Mouse (Mus musculus) limb, embryonic 11.5 days (tissue): ENCODE results near the gene Dbx1. TPM values are rescaled to one million over a fixed set of nuclear protein-coding genes. Genes with fewer than 3 reads are reported as not detected.

Experiments used
- ATAC-seq: fragments of 200-750 bp; cut with Nextera tagmentation; 2 replicates; pipeline ENCODE4 v1.8.0; 2017; ENCODE audit warnings: low read depth; ENCODE audit not compliant: insufficient number of reproducible peaks, low FRiP score, low TSS enrichment
- DNase-seq: peaks from one replicate; pipeline ENCODE4 v3.0.0-alpha.2; 2015; ENCODE audit warnings: low spot score
- H3K27ac ChIP-seq: fragments of 300-500 bp; sonication (generic); replicated peaks from 2 replicates; pipeline ENCODE4 v1.5.1; 2014; ENCODE audit warnings: low read depth, mild to moderate bottlenecking, low read length
- H3K27me3 ChIP-seq: fragments of 300-500 bp; sonication (generic); 2 replicates; pipeline ENCODE4 v1.6.1; 2014; ENCODE audit warnings: mild to moderate bottlenecking, low read length, mixed read lengths; ENCODE audit not compliant: control insufficient read depth, insufficient read depth
- H3K36me3 ChIP-seq: fragments of 300-500 bp; sonication (generic); 2 replicates; pipeline ENCODE4 v1.6.1; 2014; ENCODE audit warnings: mild to moderate bottlenecking, low read length, moderate library complexity, mixed read lengths; ENCODE audit not compliant: control insufficient read depth, insufficient read depth
- H3K4me1 ChIP-seq: fragments of 300-500 bp; sonication (generic); 2 replicates; pipeline ENCODE4 v1.6.1; 2014; ENCODE audit warnings: low read length, mixed read lengths; ENCODE audit not compliant: control insufficient read depth, insufficient read depth
- H3K4me2 ChIP-seq: fragments of 300-500 bp; sonication (generic); 2 replicates; pipeline ENCODE4 v1.6.1; 2014; ENCODE audit warnings: low read depth, mild to moderate bottlenecking, moderate library complexity; ENCODE audit not compliant: severe bottlenecking
- H3K4me3 ChIP-seq: fragments of 300-500 bp; sonication (generic); 2 replicates; pipeline ENCODE4 v1.5.1; 2014; ENCODE audit warnings: low read depth, low read length
- H3K9ac ChIP-seq: fragments of 300-500 bp; sonication (generic); 2 replicates; pipeline ENCODE4 v1.6.1; 2014; ENCODE audit warnings: mild to moderate bottlenecking, low read length
- H3K9me3 ChIP-seq: fragments of 300-500 bp; sonication (generic); 2 replicates; pipeline ENCODE4 v1.6.1; 2016; ENCODE audit warnings: low read length; ENCODE audit not compliant: control insufficient read depth
- WGBS: fragments of 180-500 bp; shearing (Covaris S2); extraction: QIAGEN DNeasy Blood & Tissue Kit; methylation state at CpG from one replicate; pipeline ENCODE4 v1.1.7; 2014; 5-methylcytosine and 5-hydroxymethylcytosine counted together
- polyA plus RNA-seq: library from polyadenylated mRNA; unstranded; fragments of >200 nt; fragmentation: Nextera tagmentation; extraction: Ambion mirVana; gene quantifications from 2 replicates; pipeline ENCODE4 v1.2.1, GENCODE M21; 2014

Dbx1 gene
- polyA plus RNA-seq, 1 experiment from 2014 or later: not detected

GRCm38 (mm10) chr7:49583176-49583575 lies 53.5 kb downstream of the Dbx1 start:
- ATAC-seq: no peak
- Histone ChIP-seq H3K36me3 (peaks cover 2% of the 10 kb centered on the region; the same call in 1 of the 2 replicates), H3K27ac (no peak overlapping the region), H3K4me2 (no peak overlapping the region), H3K9ac (no peak overlapping the region), H3K4me3 (no peak overlapping the region), H3K4me1 (no peaks in the 10 kb centered on the region), H3K27me3 (no peaks in the 10 kb centered on the region), H3K9me3 (no peaks in the 10 kb centered on the region)
- no peak for DNase-seq
- WGBS: 91% methylated on average over 6 of the region's 6 CpGs

GRCm38 (mm10) chr7:49582551-49582950 lies 54.1 kb downstream of the Dbx1 start:
- Histone ChIP-seq H3K27me3 (no peaks in the 10 kb centered on the region), H3K4me1 (no peaks in the 10 kb centered on the region), H3K9ac (no peak overlapping the region), H3K4me3 (no peak overlapping the region), H3K4me2 (no peak overlapping the region), H3K9me3 (no peaks in the 10 kb centered on the region), H3K27ac (no peak overlapping the region), H3K36me3 (peaks cover 2% of the 10 kb centered on the region; the same call in 1 of the 2 replicates)
- DNase-seq (no peak), ATAC-seq (no peak)
- WGBS: 89% methylated on average over 7 of the region's 7 CpGs

- DNase-seq: no peak
- no peak overlapping the region for H3K4me3 ChIP-seq
- H3K4me2 ChIP-seq: no peak overlapping the region
- ATAC-seq: no peak
- no peaks in the 10 kb centered on the region for H3K4me1 ChIP-seq
- no peaks in the 10 kb centered on the region for H3K27me3 ChIP-seq
- peaks cover 2% of the 10 kb centered on the region; the same call in 1 of the 2 replicates for H3K36me3 ChIP-seq
- H3K27ac ChIP-seq: no peak overlapping the region
- WGBS: 92% methylated on average over 2 of the region's 2 CpGs
- no peak overlapping the region for H3K9ac ChIP-seq
- no peaks in the 10 kb centered on the region for H3K9me3 ChIP-seq
Observed at GRCm38 (mm10) chr7:49581951-49582350, 54.7 kb downstream of the Dbx1 start.

Other genes starting within 250 kb of the Dbx1 start
- 2.5 and 3.8 TPM in 2 replicates for gene Htatip2, start 122.3 kb upstream of the Dbx1 start, polyA plus RNA-seq
- gene Prmt3, start 141.5 kb upstream of the Dbx1 start, polyA plus RNA-seq: 51.8 and 54.4 TPM in 2 replicates